Mouse (Mus musculus): Measurements from ENCODE around the gene Traf3.

The Traf3 gene

DNA sequence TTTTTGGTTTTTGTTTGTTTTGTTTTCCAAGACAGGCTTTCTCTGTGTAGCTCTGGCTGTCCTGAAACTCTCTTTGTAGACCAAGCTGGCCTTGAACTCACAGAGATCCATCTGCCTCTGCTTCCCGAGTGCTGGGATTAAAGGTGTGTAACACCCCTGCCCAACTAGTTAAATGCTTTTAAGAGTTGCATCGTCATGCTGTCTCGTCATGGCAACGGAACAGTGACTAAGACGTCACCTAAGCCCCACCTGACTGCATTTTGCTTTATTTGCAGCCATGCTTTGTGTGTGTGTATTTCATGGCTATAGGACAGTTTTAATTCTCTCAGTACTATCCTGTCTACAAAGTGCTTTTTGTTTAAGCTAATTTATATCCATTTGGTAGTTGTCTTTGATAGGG, 45.6 kb downstream of the Traf3 start:
- DNase-seq: no peak

- no peak for DNase-seq
Observed at GRCm38 (mm10) chr12:111218867-111219266, 52.7 kb downstream of the Traf3 start.

GRCm38 (mm10) chr12:111225197-111225780, 59.1 kb downstream of the Traf3 start:
- DNase-seq: peak; percentile 19 to 52

- no peak for DNase-seq
Observed at GRCm38 (mm10) chr12:111227410-111227809, 61.2 kb downstream of the Traf3 start.

- peak; percentile 35 to 52 for DNase-seq
Observed at GRCm38 (mm10) chr12:111228488-111228887, 62.3 kb downstream of the Traf3 start.

DNA sequence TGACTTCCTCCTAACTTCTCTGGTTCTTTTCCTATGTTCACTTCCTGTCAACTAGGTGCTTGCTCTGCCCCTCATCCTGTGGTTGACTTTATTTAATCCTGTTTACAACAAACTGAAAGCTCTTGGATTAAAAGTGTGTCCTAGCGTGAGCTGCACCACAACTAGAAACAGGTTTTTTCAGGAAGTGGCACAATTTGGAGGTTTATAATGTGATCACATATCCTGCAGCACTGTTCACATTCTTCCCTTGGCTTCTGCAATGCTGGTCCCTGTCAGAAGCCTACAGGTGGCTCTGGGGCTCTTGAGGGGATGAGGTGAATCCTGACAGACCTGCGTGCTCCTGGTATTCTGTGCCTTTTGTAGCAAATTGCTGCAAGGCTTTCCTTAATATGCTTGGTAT, 64.6 kb downstream of the Traf3 start:
- no peak for DNase-seq

DNA sequence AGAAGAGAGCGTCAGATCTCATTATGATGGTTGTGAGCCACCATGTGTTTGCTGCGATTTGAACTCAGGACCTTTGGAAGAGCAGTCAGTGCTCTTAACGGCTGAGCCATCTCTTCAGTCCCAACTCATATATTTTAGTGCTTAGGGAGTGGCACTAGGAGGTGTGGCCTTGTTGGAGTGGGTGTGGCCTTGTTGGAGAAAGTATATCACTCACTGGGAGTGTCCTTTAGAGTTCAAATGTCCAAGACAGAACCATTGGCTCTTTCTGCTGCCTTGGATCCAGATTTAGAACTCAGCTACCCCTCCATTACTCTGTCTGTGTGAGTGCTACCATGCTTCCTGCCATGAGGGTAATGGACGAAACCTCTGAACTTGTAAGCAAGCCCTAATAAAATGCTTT, 67.6 kb downstream of the Traf3 start:
- no peak for DNase-seq

GRCm38 (mm10) chr12:111234383-111234782, 68.2 kb downstream of the Traf3 start:
- peak; percentile 46 to 72 for DNase-seq

DNA sequence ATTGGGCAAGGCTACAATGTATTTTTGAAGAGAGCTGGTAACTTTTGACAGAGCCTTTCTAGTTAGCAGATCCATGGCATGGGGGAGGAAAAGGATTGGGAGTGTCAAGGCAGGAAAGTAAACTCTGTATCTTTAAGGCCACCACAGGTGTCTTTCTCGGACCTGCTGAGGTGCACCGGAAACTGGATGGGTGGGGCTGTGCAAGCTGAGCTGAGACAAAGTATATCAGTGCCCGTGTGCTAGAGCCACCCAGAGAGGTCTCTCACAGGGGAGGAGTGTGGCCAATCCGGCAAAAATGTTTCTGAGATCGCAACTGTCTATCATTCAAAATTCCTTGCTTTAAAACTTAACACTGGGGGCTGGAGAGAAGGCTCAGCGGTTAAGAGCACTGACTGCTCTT, 69.5 kb downstream of the Traf3 start:
- no peak for DNase-seq

DNA sequence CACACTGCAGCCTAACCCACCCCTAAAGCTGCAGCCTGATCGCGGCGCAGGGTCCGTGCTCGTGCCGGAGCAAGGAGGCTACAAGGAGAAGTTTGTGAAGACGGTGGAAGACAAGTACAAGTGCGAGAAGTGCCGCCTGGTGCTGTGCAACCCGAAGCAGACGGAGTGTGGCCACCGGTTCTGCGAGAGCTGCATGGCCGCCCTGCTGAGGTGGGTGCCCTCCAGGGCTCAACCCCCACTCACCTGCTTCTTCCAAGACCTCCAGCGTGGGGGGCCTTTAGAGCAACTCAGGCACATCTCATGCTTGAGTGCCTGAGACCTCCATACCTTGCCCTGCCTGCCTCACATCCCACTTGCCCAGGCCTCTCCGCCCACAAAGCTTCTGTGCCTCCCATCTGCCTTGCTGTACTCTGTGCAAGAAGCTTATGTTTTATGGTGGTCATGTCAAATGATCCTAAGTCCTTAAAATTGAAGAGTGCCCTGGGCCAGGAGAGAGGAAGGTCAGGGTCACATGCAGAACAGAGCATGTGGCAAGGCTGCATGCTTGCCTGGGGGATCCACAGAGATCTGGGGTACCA, 71.5 kb downstream of the Traf3 start:
- DNase-seq: no peak

DNA sequence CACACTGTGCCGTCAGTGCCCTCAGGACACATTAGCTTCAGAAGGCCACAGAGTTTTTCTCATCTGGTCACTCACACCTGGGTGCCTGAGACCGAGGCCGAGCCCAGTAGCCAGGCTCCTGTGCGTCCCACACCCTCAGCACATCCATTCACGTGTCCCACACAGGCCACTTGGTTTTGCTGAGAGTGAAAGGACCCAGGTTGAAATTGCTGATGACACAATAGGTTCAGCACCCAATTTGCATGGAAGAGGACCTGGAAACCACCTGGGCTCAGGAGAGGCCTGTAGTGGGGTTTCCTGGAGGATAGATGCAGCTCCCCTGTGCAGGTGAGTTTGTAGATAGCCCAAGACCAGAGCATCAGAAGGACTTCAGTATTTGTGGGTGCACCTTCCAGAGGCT, 72.2 kb downstream of the Traf3 start:
- DNase-seq: no peak

GRCm38 (mm10) chr12:111238778-111239177, 72.6 kb downstream of the Traf3 start:
- peak in 1 of 2 experiments; percentile 23 for DNase-seq

DNA sequence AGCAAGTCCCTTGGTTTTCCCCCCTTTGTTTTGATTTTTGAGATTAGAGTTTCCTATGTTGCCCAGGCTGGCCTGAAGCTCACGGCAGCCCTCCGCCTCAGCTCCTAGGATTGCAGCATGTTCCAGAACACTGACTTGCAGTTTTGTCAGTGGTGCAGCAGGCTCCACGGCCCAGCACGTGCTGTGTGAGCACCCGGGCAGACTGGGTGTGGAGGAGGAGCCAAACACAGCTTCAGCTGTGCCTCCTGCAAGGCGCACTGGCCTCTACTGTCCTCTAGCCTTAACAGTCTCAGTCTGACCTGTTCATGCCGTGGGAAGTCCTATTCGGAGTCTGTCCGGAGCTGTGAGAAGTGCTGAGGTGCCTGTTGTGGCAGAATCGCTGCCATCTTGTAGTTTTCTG, 73.8 kb downstream of the Traf3 start:
- no peak for DNase-seq

DNA sequence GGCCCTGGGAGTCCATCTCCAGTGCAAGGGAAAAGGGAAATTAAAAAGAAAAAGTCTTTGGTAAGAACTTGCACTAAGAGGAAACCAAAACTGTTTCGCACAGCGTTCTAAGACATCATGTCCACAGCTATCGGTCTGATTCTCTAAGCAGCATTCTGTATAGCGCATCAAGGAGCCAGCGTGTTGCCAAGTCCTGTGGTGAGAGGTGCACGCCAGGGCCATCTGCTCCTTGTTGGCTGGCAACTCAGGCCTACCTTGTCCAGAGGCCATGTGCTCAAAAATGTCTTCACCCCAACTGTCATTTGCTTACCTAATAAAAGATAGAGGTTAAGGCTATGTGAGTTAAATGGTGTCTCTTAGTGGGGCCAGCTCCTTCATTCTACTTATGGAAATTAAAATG, 75.7 kb downstream of the Traf3 start:
- DNase-seq: no peak

- DNase-seq: no peak
Observed at GRCm38 (mm10) chr12:111242346-111242745, 76.2 kb downstream of the Traf3 start.

- no peak for DNase-seq
Observed at GRCm38 (mm10) chr12:111243733-111244132, 77.6 kb downstream of the Traf3 start.

GRCm38 (mm10) chr12:111245070-111245469, 78.9 kb downstream of the Traf3 start:
- no peak for DNase-seq

DNA sequence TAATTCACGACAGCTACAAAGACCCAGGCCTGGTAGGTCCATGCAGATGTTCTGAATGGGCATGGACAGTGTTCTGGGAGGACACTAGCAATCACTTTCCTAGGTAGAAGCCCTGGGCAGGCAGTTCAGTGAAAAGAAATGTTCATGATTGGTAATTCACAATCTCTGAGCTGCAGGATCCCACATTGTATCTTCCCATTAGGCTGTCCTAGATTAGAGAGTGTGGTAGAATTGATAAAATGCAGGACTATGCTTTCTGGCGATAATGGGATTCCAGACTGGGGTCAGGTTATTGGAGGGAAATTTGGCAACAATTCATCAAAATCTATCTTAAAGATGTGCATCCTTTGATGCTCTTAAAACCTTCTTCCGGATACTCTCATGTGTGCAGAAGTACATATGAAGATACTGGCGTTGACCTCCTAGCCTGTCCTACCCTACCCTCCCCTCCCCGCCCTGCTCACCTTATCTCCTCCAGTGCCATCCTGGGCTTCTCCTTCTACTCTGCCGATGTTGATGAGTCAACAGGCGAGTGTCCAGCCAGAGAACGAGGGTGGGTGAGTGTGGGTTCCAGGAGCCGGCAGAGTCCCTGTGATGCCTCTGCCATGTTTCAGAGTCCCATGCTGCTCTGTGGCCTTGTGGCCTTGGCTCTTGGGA, 80.8 kb downstream of the Traf3 start:
- no peak for DNase-seq

DNA sequence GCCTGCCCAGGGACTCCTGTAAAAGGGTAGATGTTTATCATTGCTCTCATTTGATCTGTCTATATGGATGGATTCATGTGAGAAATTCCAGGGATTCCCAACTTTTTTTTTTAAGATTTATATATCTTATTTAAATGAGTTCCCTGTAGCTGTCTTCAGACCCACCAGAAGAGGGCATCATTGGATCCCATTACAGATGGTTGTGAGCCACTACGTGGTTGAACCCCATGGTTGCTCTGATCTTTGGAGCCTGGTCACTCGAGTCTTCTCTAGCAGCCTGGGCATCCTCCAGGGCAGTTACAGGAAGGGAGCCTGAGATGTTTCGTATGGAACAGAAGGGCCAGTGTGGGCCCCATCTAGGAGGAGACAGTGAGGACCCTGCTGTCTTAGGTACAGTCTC, 82.9 kb downstream of the Traf3 start:
- no peak for DNase-seq

DNA sequence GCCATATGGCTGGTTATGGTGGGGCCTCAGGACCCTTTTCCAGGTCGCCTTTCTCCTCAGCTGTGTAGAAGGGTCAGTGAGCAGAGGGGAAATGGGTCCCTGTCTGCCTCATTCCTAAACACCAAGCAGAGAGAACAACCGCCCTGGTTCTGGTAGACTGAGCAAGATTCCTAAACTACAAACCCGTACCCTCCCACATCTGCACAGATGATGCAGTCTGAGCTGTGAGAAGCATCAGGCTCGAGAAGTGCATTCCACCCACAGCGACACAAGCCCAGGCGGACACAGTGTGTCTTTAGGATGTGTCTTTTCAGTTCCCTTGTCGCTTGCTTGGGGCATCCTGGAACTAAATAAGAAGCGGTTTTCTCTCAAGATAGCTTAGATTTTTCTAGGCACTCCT, 83.9 kb downstream of the Traf3 start:
- DNase-seq: no peak

- no peak for DNase-seq
Observed at GRCm38 (mm10) chr12:111251227-111251626, 85.1 kb downstream of the Traf3 start.

GRCm38 (mm10) chr12:111263650-111264049, 97.5 kb downstream of the Traf3 start:
- DNase-seq: no peak

DNA sequence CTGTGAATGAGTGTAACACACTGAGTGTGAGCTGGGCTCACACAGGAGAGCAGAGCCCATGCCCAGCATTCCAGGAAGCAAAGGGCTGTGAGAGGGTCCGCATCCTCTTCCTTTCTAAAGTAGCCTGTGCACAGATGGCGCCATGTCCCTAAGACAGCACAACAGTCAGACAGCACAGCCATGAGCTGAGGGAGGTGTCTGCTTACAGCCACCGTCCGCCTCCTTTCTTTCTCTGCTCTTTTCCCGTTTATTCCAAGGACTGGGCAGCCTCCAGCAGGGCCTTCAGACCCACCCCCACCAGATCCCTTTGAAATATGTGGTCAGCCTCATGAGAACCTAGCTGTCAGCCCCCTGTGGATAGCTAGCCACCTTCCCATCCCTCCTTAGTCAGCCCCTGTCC, 99.0 kb downstream of the Traf3 start:
- no peak for DNase-seq

DNA sequence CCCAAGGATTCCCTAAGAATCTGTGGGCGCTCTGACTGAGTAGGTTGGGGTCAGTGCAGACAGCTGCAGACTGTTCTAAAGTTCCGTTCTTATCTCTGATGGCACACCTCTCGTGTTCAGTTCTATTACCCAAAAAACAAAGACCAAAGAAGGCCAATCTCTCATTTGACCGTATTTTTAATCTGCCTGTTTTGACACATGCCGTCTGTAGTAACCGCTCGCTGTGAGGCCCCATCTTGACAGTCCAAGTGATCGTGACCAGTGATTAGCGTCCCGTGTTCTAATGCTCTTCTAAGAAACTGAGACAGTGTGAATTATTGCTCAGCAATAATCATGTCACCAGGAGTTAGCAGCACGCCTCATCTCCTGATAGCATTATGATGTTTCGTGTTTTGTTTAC, 100.4 kb downstream of the Traf3 start:
- DNase-seq: no peak

Measured in lung, adult 18-20 months (tissue).